Mouse (Mus musculus) testis, adult 10 weeks (tissue): ENCODE data around the gene Gipc2. TPM values are rescaled to one million over a fixed set of nuclear protein-coding genes. Genes with fewer than 3 reads are reported as not detected.

Experiments used
- polyA plus RNA-seq: library from polyadenylated mRNA; stranded (reverse); fragments of 350-450 nt; fragmentation: Illumina TruSeq; extraction: RNeasy Lipid Tissue Mini Kit (QIAGEN cat#74804); gene quantifications from one replicate; pipeline ENCODE4 v1.2.3, GENCODE M21; 2014; ENCODE audit warnings: low read depth, low replicate concordance

The Gipc2 gene
- 10.8 TPM for polyA plus RNA-seq

GRCm38 (mm10) chr3:152166099-152166423 lies at the start of gene Gipc2:
TSS of gene Gipc2 (minus strand) at chr3:152166230.

GRCm38 (mm10) chr3:152209967-152210634 lies 44.1 kb upstream of the Gipc2 start, which contains the start of the genes Dnajb4 and Fubp1:
TSS of gene Dnajb4 (minus strand) at chr3:152210302.
TSS of gene Fubp1 (plus strand) at chr3:152210422.

Other genes starting within 250 kb of the Gipc2 start
- 466 TPM for gene Dnajb4, start 44.1 kb upstream of the Gipc2 start, polyA plus RNA-seq
- 122 TPM for gene Fubp1, start 44.2 kb upstream of the Gipc2 start, polyA plus RNA-seq
- gene Nexn, start 100.1 kb upstream of the Gipc2 start, polyA plus RNA-seq: 49.9 TPM
- gene Miga1, start 174.2 kb upstream of the Gipc2 start, polyA plus RNA-seq: 7.4 TPM
- 25.8 TPM for gene Usp33, start 180.2 kb upstream of the Gipc2 start, polyA plus RNA-seq
- 52.4 TPM for gene Zzz3, start 229.2 kb upstream of the Gipc2 start, polyA plus RNA-seq